Mouse (Mus musculus): ENCODE results near the gene Mtss1l. TPM values are rescaled to one million over a fixed set of nuclear protein-coding genes. Genes with fewer than 3 reads are reported as not detected.

Mtss1l gene
- total and polyA plus RNA-seq, 2 experiments from 2014 or later = 37.7 to 101 TPM

DNA sequence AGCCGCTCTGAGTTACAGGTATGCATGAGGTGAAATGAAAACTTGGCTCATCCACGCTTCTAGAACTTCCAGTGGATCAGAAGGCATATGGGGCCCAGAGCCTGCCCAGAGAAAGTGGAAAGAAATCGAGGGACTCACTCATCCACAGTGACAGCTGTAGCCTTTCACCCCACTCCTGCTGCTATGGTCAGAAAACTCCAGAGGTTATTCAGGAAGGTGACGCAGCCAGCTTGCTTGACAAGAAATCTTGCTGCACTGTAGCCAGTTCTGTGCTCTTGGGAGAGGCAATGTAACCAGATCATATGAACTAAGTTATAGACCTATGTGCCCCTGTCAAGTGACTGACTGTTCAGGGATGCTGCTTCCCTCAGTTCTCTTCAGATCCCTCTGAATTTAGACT lies 25.2 kb upstream of the Mtss1l start:
- ATAC-seq (ENCODE audit: low FRiP score) (no peak), DNase-seq (ENCODE audit: low spot score) (no peak)
- no peak for TF ChIP-seq CTCF (IDR thresholded peaks at IDR 0.05)
- Histone ChIP-seq H3K9me3 (ENCODE audit: low read length) (no peaks in the 10 kb centered on the region), H3K27ac (ENCODE audit: low read depth, low read length) (no peak overlapping the region), H3K4me1 (ENCODE audit: insufficient read depth, low read length) (no peaks in the 10 kb centered on the region), H3K4me2 (ENCODE audit: low read depth, low read length, poor library complexity, severe bottlenecking) (no peak overlapping the region), H3K4me3 (ENCODE audit: low read depth, low read length) (no peak overlapping the region), H3K9ac (replicated peaks; ENCODE audit: low read length, poor library complexity, severe bottlenecking) (no peak overlapping the region), H3K27me3 (ENCODE audit: insufficient read depth, low read length) (no peaks in the 10 kb centered on the region), H3K36me3 (ENCODE audit: insufficient read depth, low read length) (peaks cover 14% of the 10 kb centered on the region)
- 96% methylated on average over 4 of the region's 4 CpGs for WGBS

DNA sequence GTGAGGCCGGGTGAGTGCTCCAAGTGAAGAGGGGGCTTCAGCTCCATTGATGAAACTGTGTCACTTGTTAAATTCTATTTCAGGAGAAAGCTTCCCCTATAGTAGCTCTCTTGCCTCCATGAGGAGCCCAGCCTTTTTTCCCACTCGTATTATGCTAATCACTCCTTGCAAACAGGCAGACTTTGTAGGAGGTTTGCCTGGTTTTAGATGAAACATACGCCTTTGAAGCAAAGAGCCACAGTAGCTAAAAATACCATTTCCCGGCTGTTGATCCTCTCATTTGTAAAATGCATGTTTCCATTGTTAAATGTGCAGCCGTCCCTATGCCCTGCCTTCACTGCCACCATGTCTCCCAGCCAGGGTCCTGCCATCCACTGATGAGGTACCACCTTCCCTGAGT lies 23.7 kb upstream of the Mtss1l start:
- H3K4me1 ChIP-seq (ENCODE audit: insufficient read depth, low read length) = no peaks in the 10 kb centered on the region
- ATAC-seq (ENCODE audit: low FRiP score) (no peak), DNase-seq (ENCODE audit: low spot score) (no peak)
- no peaks in the 10 kb centered on the region for H3K9me3 ChIP-seq (ENCODE audit: low read length)
- H3K4me3 ChIP-seq (ENCODE audit: low read depth, low read length) = no peak overlapping the region
- no peak overlapping the region for H3K4me2 ChIP-seq (ENCODE audit: low read depth, low read length, poor library complexity, severe bottlenecking)
- 75% methylated on average over 5 of the region's 5 CpGs for WGBS
- no peak overlapping the region for H3K9ac ChIP-seq (replicated peaks; ENCODE audit: low read length, poor library complexity, severe bottlenecking)
- no peak for TF ChIP-seq CTCF (IDR thresholded peaks at IDR 0.05)
- H3K27me3 ChIP-seq (ENCODE audit: insufficient read depth, low read length) = no peaks in the 10 kb centered on the region
- H3K36me3 ChIP-seq (ENCODE audit: insufficient read depth, low read length) = peaks cover 11% of the 10 kb centered on the region; the same call in 1 of the 2 replicates
- no peak overlapping the region; the same call in 1 of the 2 replicates for H3K27ac ChIP-seq (ENCODE audit: low read depth, low read length)

DNA sequence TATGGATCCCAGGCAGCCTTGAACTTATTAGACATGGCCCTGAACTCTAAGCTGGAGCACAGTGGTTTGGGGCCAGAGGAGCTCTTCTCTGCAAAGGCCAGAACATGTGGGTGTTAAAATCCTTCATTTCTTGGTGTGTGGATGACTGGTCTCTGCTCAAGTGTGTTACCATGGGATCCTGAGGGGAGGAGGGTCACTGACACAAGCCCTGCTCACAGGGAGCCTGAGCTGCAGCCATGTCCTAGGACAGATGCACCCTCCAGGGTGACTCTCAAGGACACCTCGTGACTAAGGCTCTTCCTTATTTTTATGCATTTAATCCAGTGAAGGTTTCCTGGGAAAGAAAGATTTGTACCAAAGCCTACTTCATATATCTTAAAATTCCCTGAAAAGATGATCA lies 23.2 kb upstream of the Mtss1l start:
- Histone ChIP-seq H3K36me3 (ENCODE audit: insufficient read depth, low read length) (peaks cover 11% of the 10 kb centered on the region; the same call in 1 of the 2 replicates), H3K27ac (ENCODE audit: low read depth, low read length) (no peak overlapping the region)

DNA sequence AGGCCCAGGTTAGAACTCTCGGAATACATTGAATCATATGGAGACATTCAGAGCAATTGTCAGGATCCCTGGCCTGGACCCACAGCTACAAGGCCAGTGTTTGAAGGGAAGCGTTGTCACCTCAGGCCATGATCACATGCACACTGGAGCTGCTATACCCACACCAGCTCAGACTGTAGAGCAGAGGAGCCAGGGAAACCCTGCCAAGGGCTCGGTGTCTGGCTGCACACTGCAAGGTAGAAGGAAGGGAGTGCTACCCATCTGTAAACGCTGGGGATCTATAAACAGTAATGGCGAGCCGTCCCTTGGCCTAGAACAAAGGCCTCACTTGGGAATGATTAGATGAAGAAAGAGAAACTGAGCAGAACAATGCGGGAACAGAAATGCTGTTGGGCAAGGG lies 21.8 kb upstream of the Mtss1l start:
- H3K4me3 ChIP-seq (ENCODE audit: low read depth, low read length) = no peak overlapping the region
- DNase-seq (ENCODE audit: low spot score) (no peak), ATAC-seq (ENCODE audit: low FRiP score) (no peak)
- H3K9ac ChIP-seq (replicated peaks; ENCODE audit: low read length, poor library complexity, severe bottlenecking) = no peak overlapping the region
- no peaks in the 10 kb centered on the region for H3K9me3 ChIP-seq (ENCODE audit: low read length)
- H3K27ac ChIP-seq (ENCODE audit: low read depth, low read length) = no peak overlapping the region
- no peaks in the 10 kb centered on the region for H3K27me3 ChIP-seq (ENCODE audit: insufficient read depth, low read length)
- peaks cover 11% of the 10 kb centered on the region; the same call in 1 of the 2 replicates for H3K36me3 ChIP-seq (ENCODE audit: insufficient read depth, low read length)
- WGBS = 86% methylated on average over 7 of the region's 7 CpGs
- H3K4me1 ChIP-seq (ENCODE audit: insufficient read depth, low read length) = no peaks in the 10 kb centered on the region
- no peak for TF ChIP-seq CTCF (IDR thresholded peaks at IDR 0.05)
- no peak overlapping the region for H3K4me2 ChIP-seq (ENCODE audit: low read depth, low read length, poor library complexity, severe bottlenecking)

More for the DNA sequence above, 23.2 kb upstream of the Mtss1l start:
- DNase-seq (ENCODE audit: low spot score) = no peak
- H3K9me3 ChIP-seq (ENCODE audit: low read length) = no peaks in the 10 kb centered on the region
- no peak overlapping the region for H3K4me3 ChIP-seq (ENCODE audit: low read depth, low read length)
- H3K4me1 ChIP-seq (ENCODE audit: insufficient read depth, low read length) = no peaks in the 10 kb centered on the region
- no peak for TF ChIP-seq CTCF (IDR thresholded peaks at IDR 0.05)
- 70% methylated on average over 1 of the region's 1 CpGs for WGBS
- no peak overlapping the region for H3K9ac ChIP-seq (replicated peaks; ENCODE audit: low read length, poor library complexity, severe bottlenecking)
- no peak for ATAC-seq (ENCODE audit: low FRiP score)
- no peak overlapping the region for H3K4me2 ChIP-seq (ENCODE audit: low read depth, low read length, poor library complexity, severe bottlenecking)
- H3K27me3 ChIP-seq (ENCODE audit: insufficient read depth, low read length) = no peaks in the 10 kb centered on the region

DNA sequence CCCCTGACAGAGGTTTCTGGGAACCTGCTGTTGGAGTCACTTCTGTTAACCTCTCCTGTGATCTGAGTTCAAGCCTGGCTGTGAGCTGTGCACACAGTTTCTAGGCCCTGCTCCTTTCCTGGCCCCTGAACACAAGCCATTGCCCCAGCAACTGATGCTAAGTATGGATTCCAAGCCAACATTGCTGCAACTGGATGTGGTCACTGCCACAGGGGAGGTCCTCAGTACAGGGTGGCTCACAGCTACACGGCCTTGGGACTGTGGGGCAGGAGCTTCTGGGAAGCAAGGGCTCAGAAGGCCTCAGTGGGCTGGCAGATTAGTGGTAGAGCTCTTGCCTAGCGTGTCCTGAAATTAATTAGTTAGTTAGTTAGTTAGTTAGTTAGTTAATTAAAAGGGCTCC lies 20.7 kb upstream of the Mtss1l start:
- ATAC-seq (ENCODE audit: low FRiP score) (no peak), DNase-seq (ENCODE audit: low spot score) (no peak)
- Histone ChIP-seq H3K27ac (ENCODE audit: low read depth, low read length) (no peak overlapping the region), H3K4me1 (ENCODE audit: insufficient read depth, low read length) (no peaks in the 10 kb centered on the region), H3K27me3 (ENCODE audit: insufficient read depth, low read length) (no peaks in the 10 kb centered on the region), H3K36me3 (ENCODE audit: insufficient read depth, low read length) (peaks cover 11% of the 10 kb centered on the region; the same call in 1 of the 2 replicates), H3K4me3 (ENCODE audit: low read depth, low read length) (no peak overlapping the region), H3K9me3 (ENCODE audit: low read length) (no peaks in the 10 kb centered on the region), H3K9ac (replicated peaks; ENCODE audit: low read length, poor library complexity, severe bottlenecking) (no peak overlapping the region), H3K4me2 (ENCODE audit: low read depth, low read length, poor library complexity, severe bottlenecking) (no peak overlapping the region)
- WGBS = 92% methylated on average over 2 of the region's 2 CpGs
- no peak for TF ChIP-seq CTCF (IDR thresholded peaks at IDR 0.05)

DNA sequence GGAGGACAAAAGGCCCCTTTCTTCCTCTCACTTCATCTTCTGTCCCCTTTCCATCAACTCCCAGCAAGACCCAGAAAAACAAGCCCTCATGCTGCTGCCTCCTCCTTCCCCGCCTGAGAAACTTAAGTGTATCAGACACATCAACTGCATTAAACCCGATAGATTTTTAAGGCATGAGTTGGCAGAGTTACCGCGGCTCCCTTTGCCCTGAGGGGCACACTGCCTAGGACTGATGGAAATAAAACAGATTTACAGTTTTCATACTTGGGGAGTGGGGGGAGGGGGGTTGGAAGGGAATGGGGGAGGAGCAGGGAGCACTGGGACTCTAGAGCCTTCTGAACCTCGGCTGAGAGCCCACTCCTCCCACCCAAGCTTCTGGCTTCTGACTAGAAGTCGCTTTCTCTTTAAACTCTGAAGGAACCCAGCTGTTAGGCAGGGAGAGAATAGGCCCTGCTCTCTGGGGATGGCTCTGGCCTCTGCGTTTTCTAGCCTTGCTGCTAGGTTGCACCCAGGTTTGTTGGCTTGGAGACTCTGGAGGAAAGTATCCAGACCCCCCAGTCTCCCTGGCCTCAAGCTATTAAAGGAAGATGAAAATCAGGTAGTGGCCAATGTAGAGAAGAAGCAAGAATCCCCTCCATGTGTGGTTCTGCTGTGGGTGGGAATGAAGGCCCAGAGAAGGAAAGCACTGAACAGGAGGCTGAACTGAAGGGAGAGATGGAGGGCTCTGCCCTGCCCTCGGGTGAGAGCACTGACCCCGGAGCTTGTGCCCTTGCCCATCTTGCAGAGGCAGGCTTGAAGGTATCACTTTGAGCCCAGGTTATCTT lies 18.4 kb upstream of the Mtss1l start:
- H3K4me1 ChIP-seq (ENCODE audit: insufficient read depth, low read length) = no peaks in the 10 kb centered on the region

More for the DNA sequence above, 18.4 kb upstream of the Mtss1l start:
- no peak for DNase-seq (ENCODE audit: low spot score)
- TF ChIP-seq CTCF (IDR thresholded peaks at IDR 0.05) = no peak
- 41% methylated on average over 9 of the region's 9 CpGs for WGBS
- Histone ChIP-seq H3K9me3 (ENCODE audit: low read length) (no peaks in the 10 kb centered on the region), H3K9ac (replicated peaks; ENCODE audit: low read length, poor library complexity, severe bottlenecking) (no peak overlapping the region), H3K27me3 (ENCODE audit: insufficient read depth, low read length) (no peaks in the 10 kb centered on the region), H3K36me3 (ENCODE audit: insufficient read depth, low read length) (no peaks in the 10 kb centered on the region), H3K27ac (ENCODE audit: low read depth, low read length) (peak overlapping the region; percentile 13), H3K4me3 (ENCODE audit: low read depth, low read length) (no peak overlapping the region), H3K4me2 (ENCODE audit: low read depth, low read length, poor library complexity, severe bottlenecking) (no peak overlapping the region)
- no peak for ATAC-seq (ENCODE audit: low FRiP score)

Measured in midbrain, postnatal 0 days (tissue).